Mouse (Mus musculus) ovary, adult 18-20 months (tissue): ENCODE results near the gene Amfr.
A peak's percentile ranks its signal among the peaks of the same experiment; 100 is the strongest.

ENCODE experiments used
- DNase-seq: peaks from one replicate; pipeline ENCODE4 v3.0.0; 2022; ENCODE audit warnings: low spot score, mixed read lengths

Amfr gene

GRCm38 (mm10) chr8:93932873-93933272, 79.8 kb downstream of the Amfr start:
- peak; percentile 40 for DNase-seq

GRCm38 (mm10) chr8:93931336-93931735, 81.3 kb downstream of the Amfr start:
- DNase-seq = no peak

GRCm38 (mm10) chr8:93929233-93929632, 83.4 kb downstream of the Amfr start:
- no peak for DNase-seq

GRCm38 (mm10) chr8:93925513-93925912, 87.1 kb downstream of the Amfr start:
- no peak for DNase-seq

GRCm38 (mm10) chr8:93923897-93924334, 88.7 kb downstream of the Amfr start:
- no peak for DNase-seq
